Mouse (Mus musculus) kidney, postnatal 10 days (tissue): ENCODE measurements around the gene Ikzf2.

ENCODE experiments used
- DNase-seq: peaks from one replicate; pipeline ENCODE4 v3.0.0; 2021; ENCODE audit warnings: mixed read lengths

Gene Ikzf2

GRCm38 (mm10) chr1:69687076-69687991 is at the start of gene Ikzf2:
Gene Ikzf2, minus strand, starts transcription at chr1:69687245.
- DNase-seq = peak; percentile 84

GRCm38 (mm10) chr1:69729729-69730128 is 42.7 kb upstream of the Ikzf2 start:
- no peak for DNase-seq

- no peak for DNase-seq
Observed at GRCm38 (mm10) chr1:69729031-69729679, 42.1 kb upstream of the Ikzf2 start.

- peak; percentile 26 for DNase-seq
Observed at GRCm38 (mm10) chr1:69727968-69728367, 40.9 kb upstream of the Ikzf2 start.

- no peak for DNase-seq
Observed at GRCm38 (mm10) chr1:69717107-69717506, 30.1 kb upstream of the Ikzf2 start.

- DNase-seq = no peak
Observed at GRCm38 (mm10) chr1:69708571-69708970, 21.5 kb upstream of the Ikzf2 start.

- DNase-seq = no peak
Observed at GRCm38 (mm10) chr1:69703506-69704156, 16.6 kb upstream of the Ikzf2 start.

GRCm38 (mm10) chr1:69691946-69692345 is 4.9 kb upstream of the Ikzf2 start:
- DNase-seq = no peak

- peak; percentile 70 for DNase-seq
Observed at GRCm38 (mm10) chr1:69688961-69689360, 1.9 kb upstream of the Ikzf2 start.

- DNase-seq = no peak
Observed at GRCm38 (mm10) chr1:69688118-69688517, 1.1 kb upstream of the Ikzf2 start.

GRCm38 (mm10) chr1:69686741-69687075 is 337 bp downstream of the Ikzf2 start:
- no peak for DNase-seq

GRCm38 (mm10) chr1:69685890-69686490 is 1.1 kb downstream of the Ikzf2 start:
- DNase-seq = no peak

GRCm38 (mm10) chr1:69685049-69685889 is 1.8 kb downstream of the Ikzf2 start:
- DNase-seq = no peak

- peak; percentile 9 for DNase-seq
Observed at GRCm38 (mm10) chr1:69684280-69685040, 2.6 kb downstream of the Ikzf2 start.

GRCm38 (mm10) chr1:69683851-69684250 is 3.2 kb downstream of the Ikzf2 start:
- DNase-seq = no peak

GRCm38 (mm10) chr1:69683058-69683457 is 4.0 kb downstream of the Ikzf2 start:
- no peak for DNase-seq

- no peak for DNase-seq
Observed at GRCm38 (mm10) chr1:69682261-69682660, 4.8 kb downstream of the Ikzf2 start.

- DNase-seq = no peak
Observed at GRCm38 (mm10) chr1:69681003-69681402, 6.0 kb downstream of the Ikzf2 start.

- no peak for DNase-seq
Observed at GRCm38 (mm10) chr1:69680501-69680900, 6.5 kb downstream of the Ikzf2 start.

GRCm38 (mm10) chr1:69669897-69670404 is 17.1 kb downstream of the Ikzf2 start:
- DNase-seq = no peak

GRCm38 (mm10) chr1:69667456-69667855 is 19.6 kb downstream of the Ikzf2 start:
- no peak for DNase-seq
